Mouse (Mus musculus) cerebellum, adult 8-10 months (tissue): ENCODE measurements at regions not wholly inside any gene's neighbourhood (a gene's known extent, or its start where the extent isn't known, plus 50 kb on each side); places are given as distances from the start of the nearest gene placed in this dataset.

Experiments used
- DNase-seq: peaks from one replicate; pipeline ENCODE4 v3.0.0; 2022

DNA sequence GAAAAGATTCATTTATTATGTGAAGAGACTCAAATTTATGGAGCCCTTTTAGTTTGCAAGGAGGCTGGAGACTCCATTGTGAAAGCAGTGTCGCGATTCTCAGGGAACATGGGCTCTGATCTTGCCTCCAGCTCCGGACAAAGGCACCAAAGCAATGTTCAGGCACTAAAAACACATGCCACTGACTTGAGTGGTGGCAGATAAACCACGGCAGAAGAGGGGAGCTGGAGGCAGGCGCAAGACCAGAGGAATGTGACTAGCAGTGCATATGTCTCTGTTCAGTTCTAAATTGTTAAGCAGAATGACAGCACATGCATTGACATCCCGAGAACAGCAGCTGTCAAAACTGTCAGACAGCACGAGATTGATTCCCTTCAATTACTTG is 98.5 kb upstream of the Trp63 start:
- no peak for DNase-seq

DNA sequence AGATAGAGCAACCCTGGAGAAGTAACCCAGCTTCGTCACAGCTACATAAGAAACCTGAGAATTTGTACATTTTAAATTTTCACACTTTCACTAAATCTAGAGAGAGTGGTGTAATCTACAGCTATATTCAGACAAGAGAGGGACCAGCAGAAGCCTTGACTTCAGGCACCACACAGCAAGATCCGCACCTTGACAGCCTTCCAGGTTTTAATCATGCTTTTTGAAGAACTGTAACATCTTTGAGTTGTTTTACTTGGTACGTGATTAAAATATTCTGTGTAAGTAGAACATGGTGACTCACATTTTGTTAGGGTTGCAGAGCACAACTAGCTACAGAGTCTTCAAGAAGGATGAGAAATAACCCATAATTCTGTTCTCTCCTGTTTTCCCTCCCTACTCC is 97.6 kb upstream of the Trp63 start:
- DNase-seq, result no peak

DNA sequence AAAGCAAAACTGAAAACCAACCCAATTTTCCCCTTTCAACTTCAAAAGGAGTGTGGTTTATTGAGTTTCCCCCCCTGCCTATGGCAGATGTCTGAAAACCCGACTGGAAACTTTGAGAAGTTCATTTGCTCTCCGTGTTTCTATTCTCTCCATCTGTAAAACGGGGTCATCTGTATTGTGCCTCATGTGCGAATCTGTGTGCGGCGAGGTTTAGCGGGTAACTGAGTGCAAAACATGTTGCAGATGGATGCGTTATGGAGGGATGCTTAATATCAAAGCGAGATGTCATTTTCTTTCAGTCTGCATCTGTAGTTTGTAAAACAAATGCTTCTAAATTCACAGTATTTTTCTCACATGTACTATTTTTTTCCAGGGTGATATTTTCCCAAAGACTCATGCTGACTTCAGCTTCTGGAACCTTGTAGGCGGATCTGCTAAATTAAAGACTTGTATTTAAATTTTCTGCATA is 95.7 kb upstream of the Trp63 start:
- DNase-seq, result no peak

DNA sequence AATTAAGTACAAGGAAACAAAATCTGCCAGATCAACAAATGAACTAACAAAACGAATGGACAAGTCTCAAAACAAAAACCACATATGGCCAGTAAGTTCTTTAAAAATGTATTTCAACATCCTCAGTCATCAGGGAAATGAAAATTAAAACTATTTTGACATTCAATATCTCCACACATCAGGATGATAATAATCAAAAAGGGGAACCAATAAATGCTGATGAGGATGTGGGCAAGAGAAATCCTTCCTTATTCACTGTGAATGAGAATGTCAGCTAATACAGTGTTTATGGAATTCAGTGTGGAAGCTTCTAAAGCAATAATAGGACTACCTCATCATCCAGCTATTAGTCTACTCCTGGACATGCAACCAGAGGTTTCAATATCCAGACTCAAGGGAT is 86.1 kb upstream of the Trp63 start:
- no peak for DNase-seq

DNA sequence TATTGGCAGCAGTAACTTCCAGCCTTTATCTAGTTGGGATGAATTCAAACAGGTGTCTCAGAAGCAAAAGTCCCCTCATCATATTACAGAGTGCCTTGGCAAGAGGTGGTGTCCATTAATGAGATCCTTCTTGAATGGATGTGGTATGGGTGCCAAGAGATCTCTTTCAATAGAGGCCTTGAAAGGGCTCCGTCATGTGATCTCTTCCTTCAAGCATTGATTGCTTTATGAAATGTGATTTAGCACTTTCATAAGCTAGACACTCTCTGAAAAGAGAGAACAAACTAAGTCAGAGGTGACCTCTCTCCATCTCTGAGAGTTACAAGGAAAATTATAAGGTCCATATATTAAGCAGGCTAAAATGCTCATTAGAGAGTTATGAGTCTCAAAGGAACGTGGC is 80.4 kb upstream of the Trp63 start:
- no peak for DNase-seq

DNA sequence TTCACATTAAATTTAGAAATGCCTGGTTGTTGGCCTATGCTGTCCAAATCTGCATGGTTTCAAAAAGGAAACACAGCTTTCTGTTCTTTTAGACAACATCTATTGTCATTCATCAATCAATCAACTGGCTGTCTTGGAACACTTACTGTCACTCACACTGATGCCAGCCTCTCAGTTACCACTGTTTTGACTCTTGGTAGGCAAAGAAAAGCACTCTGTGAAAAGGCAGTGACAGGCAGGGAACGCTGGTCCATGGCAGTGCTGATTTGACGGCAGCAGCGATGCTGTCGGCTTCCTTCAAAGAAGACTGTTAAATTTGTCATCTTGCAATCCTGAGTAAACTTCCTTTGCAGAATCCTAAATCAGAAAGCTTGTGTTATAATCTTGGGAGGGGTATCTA is 68.3 kb upstream of the Trp63 start:
- no peak for DNase-seq

DNA sequence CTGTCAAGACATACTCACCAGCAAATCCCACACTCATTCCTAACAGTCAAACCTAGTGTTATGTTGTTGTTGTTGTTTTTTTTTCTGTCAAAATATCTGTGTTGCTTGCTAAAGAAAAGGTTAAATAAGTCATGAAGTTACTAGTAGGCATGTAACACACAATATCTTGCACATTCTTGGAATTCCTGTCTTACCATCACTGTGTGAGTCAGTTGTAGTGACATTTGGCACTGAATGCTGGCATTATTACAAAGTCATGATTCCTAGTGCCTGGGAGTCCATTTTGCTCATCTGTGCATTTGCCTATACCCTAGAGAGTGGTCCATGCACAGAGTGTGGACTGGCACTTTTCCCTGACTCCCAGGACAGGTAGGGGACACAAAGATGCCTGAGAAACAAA is 67.9 kb upstream of the Trp63 start:
- DNase-seq, result no peak

DNA sequence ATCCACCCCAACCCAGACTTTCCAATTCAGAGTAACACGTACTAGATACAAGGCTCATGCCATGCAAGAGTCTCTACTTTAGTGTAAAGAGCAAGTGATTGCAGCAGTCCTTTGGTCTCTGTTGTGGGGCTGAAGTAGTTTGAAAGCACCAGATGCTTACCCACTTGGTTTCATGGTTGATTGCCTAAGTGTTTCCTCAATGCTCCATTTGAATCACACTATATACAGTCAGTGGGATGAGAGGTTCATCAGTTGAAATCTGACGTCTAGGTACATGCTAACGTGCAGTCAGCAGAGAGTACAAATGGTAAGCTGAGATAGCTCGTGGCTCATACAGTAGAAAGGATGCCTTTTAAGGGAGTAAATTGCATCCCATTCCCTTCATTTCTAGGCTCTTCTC is 64.7 kb upstream of the Trp63 start:
- DNase-seq, result no peak

DNA sequence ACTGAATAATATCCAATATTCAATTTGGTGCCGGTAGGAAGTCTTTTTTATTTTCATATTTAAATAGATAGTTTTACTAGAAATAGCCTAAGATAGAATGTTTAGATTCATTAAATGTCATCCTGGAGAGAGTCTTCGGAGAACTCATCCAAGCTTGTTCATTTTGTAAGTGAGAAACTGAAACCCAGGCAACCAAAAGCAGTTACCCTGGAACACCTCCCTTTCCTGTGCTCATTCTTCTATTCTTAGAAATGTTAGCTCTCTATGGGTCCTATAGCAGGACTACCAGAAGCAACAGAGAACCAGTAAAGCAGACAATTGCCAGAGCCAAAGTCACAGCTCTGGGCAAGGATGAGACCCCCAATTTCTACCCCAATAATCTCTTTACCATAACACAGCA is 60.9 kb upstream of the Trp63 start:
- no peak for DNase-seq

DNA sequence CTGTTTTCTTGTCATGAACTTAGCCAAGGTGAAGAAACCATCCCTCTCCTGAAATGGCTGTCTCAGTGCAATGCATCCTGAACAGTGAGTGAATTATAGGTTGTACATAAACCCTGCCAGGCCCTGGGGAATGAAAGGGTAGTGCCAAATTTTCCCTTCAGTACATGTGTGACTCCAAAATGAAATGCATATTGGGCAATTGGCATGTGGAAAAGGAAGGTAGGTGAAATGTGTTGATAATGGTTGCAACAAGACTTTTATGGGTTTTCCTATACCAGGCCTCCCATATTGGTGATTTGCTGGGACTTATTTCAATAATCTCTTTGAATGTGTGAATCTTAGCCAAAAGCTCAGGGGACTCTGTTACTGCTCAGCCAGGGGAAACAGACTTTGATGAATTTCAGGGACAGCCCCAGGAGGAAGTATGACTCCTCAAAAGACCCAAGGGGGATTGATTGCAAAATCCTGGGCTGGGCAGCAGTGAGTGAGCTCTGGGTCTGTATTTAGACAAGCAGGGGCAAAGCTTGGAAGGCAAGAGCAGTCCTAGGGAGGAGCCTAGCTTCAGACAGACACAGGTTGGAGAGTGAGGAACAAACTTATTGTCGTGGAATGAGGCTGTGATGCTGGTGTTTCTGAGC is 59.5 kb upstream of the Trp63 start:
- no peak for DNase-seq

DNA sequence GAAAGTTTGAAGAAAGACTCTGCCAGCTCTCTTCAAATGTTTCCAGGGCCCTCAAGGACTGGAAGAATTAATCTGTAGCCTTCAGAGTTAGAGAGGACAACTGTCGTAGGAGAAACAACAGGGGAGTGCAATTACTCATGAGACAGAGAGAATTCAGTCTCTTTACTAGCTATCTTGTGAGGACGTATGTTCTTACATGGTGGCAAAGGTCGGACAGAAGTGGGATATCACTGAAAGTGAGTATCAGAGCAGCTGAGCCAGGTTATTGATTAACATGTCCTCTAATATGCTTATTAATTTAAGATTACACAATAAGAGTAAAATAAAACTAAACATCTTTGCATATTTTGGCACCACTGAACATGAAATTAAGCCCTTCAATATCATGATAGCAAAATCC is 53.8 kb upstream of the Trp63 start:
- DNase-seq, result no peak

DNA sequence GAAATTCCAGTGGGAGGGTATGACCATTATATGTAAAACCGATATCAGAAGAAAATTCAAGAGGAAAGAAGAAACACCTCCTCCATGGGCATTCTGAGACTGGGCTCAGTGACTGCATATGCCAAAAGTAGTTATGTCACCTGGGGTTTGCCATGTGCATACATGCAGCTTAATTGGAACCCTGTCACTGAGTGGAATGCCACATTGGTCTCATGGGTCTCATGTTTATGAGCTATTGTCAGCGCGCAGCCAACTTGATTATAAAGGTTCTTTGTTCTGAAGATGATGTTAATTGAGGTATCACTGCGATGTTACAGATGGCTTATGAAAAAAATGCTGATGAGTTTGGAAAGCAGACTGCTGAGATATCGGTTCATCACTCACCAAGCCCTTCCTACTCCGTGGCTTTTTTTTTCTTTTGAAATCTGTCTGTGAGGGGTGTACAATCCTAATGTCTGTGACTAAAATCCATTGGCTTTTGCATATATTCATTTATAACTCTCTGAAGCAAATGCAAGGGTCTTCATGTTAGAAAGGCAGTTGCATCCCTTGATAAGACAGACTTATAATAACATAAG is 52.3 kb upstream of the Trp63 start:
- no peak for DNase-seq
